Mouse (Mus musculus): ENCODE data around the gene Fam24b.

The Fam24b gene

GRCm38 (mm10) chr7:131329416-131329815 is at the start of gene Fam24b:
Fam24b (minus strand) TSS chr7:131329516.
- CTCF ChIA-PET = interaction anchor here in 2 of 4 experiments (0.6 to 1.5 kb wide), 2 partner anchors 266 to 275 kb away, joined by 3 to 5 read pairs; no protein-coding TSS in a partner anchor
- POLR2A ChIA-PET = no interaction called here

- ChIA-PET CTCF (interaction anchor here in 3 of 4 experiments (0.7 to 1.1 kb wide), 5 partner anchors 9 to 1743 kb away, joined by 3 to 6 read pairs (median 3); partner anchors contain the start of gene 2310057M21Rik (in 1 of the 3)), POLR2A (interaction anchor here (0.6 to 2.8 kb wide), 16 partner anchors 9 to 724 kb away, joined by 3 to 16 read pairs (median 4); partner anchors contain the start of genes 2310057M21Rik (in 3 of the 4), Acadsb (in 2 of the 4), Bub3 (in 2 of the 4) and Ikzf5 (in 2 of the 4))
Measured at GRCm38 (mm10) chr7:131371880-131372651, 42.8 kb upstream of the Fam24b start.

- CTCF ChIA-PET = interaction anchor here in 3 of 4 experiments (0.7 to 1.1 kb wide), 5 partner anchors 9 to 1744 kb away, joined by 3 to 6 read pairs (median 3); partner anchors contain the start of gene 2310057M21Rik (in 1 of the 3)
Measured at GRCm38 (mm10) chr7:131371470-131371860, 42.1 kb upstream of the Fam24b start.

GRCm38 (mm10) chr7:131370648-131371469 is 41.5 kb upstream of the Fam24b start, which contains the start of gene Pstk:
Pstk (plus strand) TSS chr7:131371141.
- ChIA-PET POLR2A (interaction anchor here in 3 of 4 experiments (0.5 to 2.8 kb wide), 19 partner anchors 8 to 485 kb away, joined by 3 to 16 read pairs (median 4); partner anchors contain the start of genes 2310057M21Rik (in 3 of the 3), Acadsb (in 2 of the 3), Bub3 (in 2 of the 3) and Ikzf5 (in 2 of the 3)), CTCF (interaction anchor here in 2 of 4 experiments (0.6 to 1.1 kb wide), 5 partner anchors 8 to 843 kb away, joined by 3 to 6 read pairs (median 3); partner anchors contain the start of gene 2310057M21Rik (in 1 of the 2))

More at GRCm38 (mm10) chr7:131371470-131371860, 42.1 kb upstream of the Fam24b start:
- POLR2A ChIA-PET = interaction anchor here (0.6 to 2.8 kb wide), 18 partner anchors 9 to 725 kb away, joined by 3 to 16 read pairs (median 4); partner anchors contain the start of genes 2310057M21Rik (in 3 of the 4), Acadsb (in 2 of the 4), Bub3 (in 2 of the 4) and Ikzf5 (in 2 of the 4)

- ChIA-PET POLR2A (interaction anchor here in 1 of 4 experiments (0.6 to 1.9 kb wide), 3 partner anchors 14 to 198 kb away, joined by 4 to 10 read pairs (median 4); no protein-coding TSS in a partner anchor), CTCF (no interaction called here)
Measured at GRCm38 (mm10) chr7:131364131-131364530, 34.8 kb upstream of the Fam24b start.

GRCm38 (mm10) chr7:131362615-131363300 is 33.4 kb upstream of the Fam24b start, which contains the start of gene 2310057M21Rik:
2310057M21Rik (minus strand) TSS chr7:131362759.
- CTCF ChIA-PET = interaction anchor here in 3 of 4 experiments (0.5 to 1.4 kb wide), 3 partner anchors 9 to 107 kb away, joined by 3 to 4 read pairs (median 3); no protein-coding TSS in a partner anchor
- POLR2A ChIA-PET = interaction anchor here in 3 of 4 experiments (0.8 to 1.9 kb wide), 18 partner anchors 8 to 717 kb away, joined by 3 to 14 read pairs (median 5); partner anchors contain the start of genes Pstk (in 2 of the 3), Acadsb (in 1 of the 3), Bub3 (in 1 of the 3) and Ikzf5 (in 1 of the 3)

GRCm38 (mm10) chr7:131362269-131362614 is 32.9 kb upstream of the Fam24b start:
- CTCF ChIA-PET = interaction anchor here in 3 of 4 experiments (0.5 to 1.4 kb wide), 3 partner anchors 9 to 107 kb away, joined by 3 to 4 read pairs (median 3); no protein-coding TSS in a partner anchor
- POLR2A ChIA-PET = interaction anchor here in 3 of 4 experiments (0.8 to 1.9 kb wide), 15 partner anchors 8 to 717 kb away, joined by 3 to 14 read pairs (median 6); partner anchors contain the start of genes Pstk (in 2 of the 3), Acadsb (in 1 of the 3), Bub3 (in 1 of the 3) and Ikzf5 (in 1 of the 3)

- CTCF ChIA-PET = no interaction called here
- POLR2A ChIA-PET = interaction anchor here in 1 of 4 experiments (1.0 kb wide), 1 partner anchor 15 kb away, joined by 3 read pairs; no protein-coding TSS in a partner anchor
Measured at GRCm38 (mm10) chr7:131356105-131356504, 26.8 kb upstream of the Fam24b start.

- ChIA-PET POLR2A (interaction anchor here in 2 of 4 experiments (1.0 to 1.2 kb wide), 3 partner anchors 8 to 24 kb away, joined by 3 read pairs; no protein-coding TSS in a partner anchor), CTCF (no interaction called here)
Measured at GRCm38 (mm10) chr7:131345856-131346541, 16.7 kb upstream of the Fam24b start.

GRCm38 (mm10) chr7:131337502-131338068 is 8.3 kb upstream of the Fam24b start:
- ChIA-PET CTCF (no interaction called here), POLR2A (interaction anchor here in 2 of 4 experiments (0.5 to 1.1 kb wide), 4 partner anchors 21 to 462 kb away, joined by 3 read pairs; no protein-coding TSS in a partner anchor)

GRCm38 (mm10) chr7:131333564-131333963 is 4.2 kb upstream of the Fam24b start, which contains the start of gene Fam24a:
Fam24a (plus strand) TSS chr7:131333864.
- ChIA-PET POLR2A (interaction anchor here in 1 of 4 experiments (0.8 kb wide), 1 partner anchor 10 kb away, joined by 3 read pairs; no protein-coding TSS in a partner anchor), CTCF (no interaction called here)

- POLR2A ChIA-PET = interaction anchor here in 1 of 4 experiments (1.6 kb wide), 1 partner anchor 14 kb away, joined by 4 read pairs; no protein-coding TSS in a partner anchor
- CTCF ChIA-PET = interaction anchor here in 2 of 4 experiments (0.6 to 0.7 kb wide), 2 partner anchors 31 to 365 kb away, joined by 3 read pairs; partner anchors contain the start of gene 2310057M21Rik (in 1 of the 2)
Measured at GRCm38 (mm10) chr7:131331688-131332087, 2.4 kb upstream of the Fam24b start.

- ChIA-PET CTCF (no interaction called here), POLR2A (no interaction called here)
Measured at GRCm38 (mm10) chr7:131327054-131327453, 2.3 kb downstream of the Fam24b start.

- ChIA-PET POLR2A (interaction anchor here in 1 of 4 experiments (0.7 kb wide), 1 partner anchor 20 kb away, joined by 4 read pairs; no protein-coding TSS in a partner anchor), CTCF (interaction anchor here in 1 of 4 experiments (0.5 kb wide), 1 partner anchor 26 kb away, joined by 6 read pairs; no protein-coding TSS in a partner anchor)
Measured at GRCm38 (mm10) chr7:131322192-131322591, 7.1 kb downstream of the Fam24b start, which contains the start of gene Cuzd1. Cuzd1 (minus strand) TSS chr7:131322292.

- CTCF ChIA-PET = no interaction called here
- POLR2A ChIA-PET = interaction anchor here in 1 of 4 experiments (0.6 to 3.1 kb wide), 4 partner anchors 13 to 44 kb away, joined by 3 to 8 read pairs (median 4); partner anchors contain the start of gene 2310057M21Rik
Measured at GRCm38 (mm10) chr7:131318340-131318739, 11.0 kb downstream of the Fam24b start.

GRCm38 (mm10) chr7:131317587-131317986 is 11.7 kb downstream of the Fam24b start:
- ChIA-PET POLR2A (interaction anchor here in 1 of 4 experiments (0.8 to 3.1 kb wide), 5 partner anchors 13 to 45 kb away, joined by 3 to 8 read pairs (median 4); partner anchors contain the start of gene 2310057M21Rik), CTCF (interaction anchor here in 2 of 4 experiments (0.5 to 1.4 kb wide), 3 partner anchors 118 to 206 kb away, joined by 3 to 4 read pairs (median 3); no protein-coding TSS in a partner anchor)

Data from embryonic stem cell, embryonic (primary cell).